Mouse (Mus musculus) gastrocnemius, postnatal 14 days (tissue): ENCODE data around the gene Arhgap24. TPM values are rescaled to one million over a fixed set of nuclear protein-coding genes. Genes with fewer than 3 reads are reported as not detected.
"Not testable (repeated sequence)": the region's sequence is repeated elsewhere in the genome, so short reads cannot be mapped to it uniquely, and the experiment has no call there.

Experiments
- DNase-seq: peaks from one replicate; pipeline ENCODE4 v3.0.0; 2021; ENCODE audit warnings: mixed read lengths
- intact Hi-C: fragments of 180-260 bp; cut with DNase I; formaldehyde crosslinking; loops from one replicate; pipeline ENCODE4 v1.15.1; 2025; ENCODE audit warnings: low total_unique reads
- total RNA-seq, 2 experiments: library from RNA; stranded (reverse); gene quantifications; 2 replicates each; pipeline ENCODE4 v1.2.3; 2021

Arhgap24 gene
- total RNA-seq, 2 experiments from 2014 or later = 18.4 to 18.6 TPM

DNA sequence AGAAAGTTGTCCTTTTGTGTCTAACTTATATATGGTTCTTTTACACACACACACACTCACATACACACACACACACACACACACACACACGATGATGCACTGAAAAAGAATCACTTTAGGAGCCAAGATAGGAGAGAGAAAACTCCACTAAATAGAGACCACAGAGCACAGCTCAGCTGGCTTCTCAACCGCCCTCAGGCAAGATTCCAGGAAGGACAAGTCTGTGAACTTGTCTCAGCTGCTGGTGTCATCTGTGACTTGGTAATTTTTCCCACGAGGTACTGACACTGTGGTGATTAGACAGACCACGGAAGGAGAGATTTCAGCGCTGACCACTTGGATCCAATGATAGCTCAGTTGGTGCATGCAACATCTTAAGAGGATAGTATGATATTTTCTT lies 420.0 kb downstream of the Arhgap24 start:
- intact Hi-C loops = no loop called here
- DNase-seq = no peak

DNA sequence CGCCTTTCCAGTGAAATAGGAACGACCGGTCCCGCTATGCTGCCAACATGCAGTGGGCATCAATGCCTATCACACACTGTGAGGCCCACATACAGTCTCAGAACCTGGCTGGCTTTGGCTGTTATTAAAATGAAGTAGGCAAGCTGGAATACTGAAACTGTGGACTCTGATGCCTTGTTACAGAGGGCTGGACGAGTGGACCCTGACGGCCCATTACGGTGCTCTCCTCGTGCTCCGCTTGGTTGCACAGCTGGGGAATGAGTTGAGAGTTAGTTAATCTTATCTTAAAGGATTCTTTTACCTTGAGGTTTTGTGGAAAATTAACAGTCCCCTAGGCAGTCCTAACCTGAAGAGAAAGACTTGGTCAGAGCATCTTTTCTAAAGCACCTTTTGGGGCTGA lies 422.3 kb downstream of the Arhgap24 start:
- no peak for DNase-seq
- intact Hi-C loops = no loop called here

DNA sequence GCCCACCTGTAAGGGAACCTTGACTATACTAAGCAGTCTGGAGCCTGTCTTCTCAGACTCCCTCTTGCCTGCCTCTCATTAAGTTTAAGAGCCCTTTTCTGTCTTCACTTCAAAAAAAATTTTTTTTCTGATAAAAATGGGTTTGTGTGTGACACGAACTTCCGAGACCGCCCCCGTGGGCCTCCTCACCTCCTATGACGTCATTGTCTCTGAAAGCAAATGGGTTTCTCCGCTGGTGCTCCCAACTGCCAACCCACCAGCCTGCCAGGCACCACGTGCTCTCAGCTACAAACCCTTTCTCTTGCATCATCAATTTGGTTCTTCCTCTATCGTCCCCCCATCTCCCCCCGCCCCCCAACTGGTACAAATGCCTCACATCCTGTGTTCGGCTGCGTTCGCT lies 422.9 kb downstream of the Arhgap24 start:
- intact Hi-C loops = no loop called here
- no peak for DNase-seq

DNA sequence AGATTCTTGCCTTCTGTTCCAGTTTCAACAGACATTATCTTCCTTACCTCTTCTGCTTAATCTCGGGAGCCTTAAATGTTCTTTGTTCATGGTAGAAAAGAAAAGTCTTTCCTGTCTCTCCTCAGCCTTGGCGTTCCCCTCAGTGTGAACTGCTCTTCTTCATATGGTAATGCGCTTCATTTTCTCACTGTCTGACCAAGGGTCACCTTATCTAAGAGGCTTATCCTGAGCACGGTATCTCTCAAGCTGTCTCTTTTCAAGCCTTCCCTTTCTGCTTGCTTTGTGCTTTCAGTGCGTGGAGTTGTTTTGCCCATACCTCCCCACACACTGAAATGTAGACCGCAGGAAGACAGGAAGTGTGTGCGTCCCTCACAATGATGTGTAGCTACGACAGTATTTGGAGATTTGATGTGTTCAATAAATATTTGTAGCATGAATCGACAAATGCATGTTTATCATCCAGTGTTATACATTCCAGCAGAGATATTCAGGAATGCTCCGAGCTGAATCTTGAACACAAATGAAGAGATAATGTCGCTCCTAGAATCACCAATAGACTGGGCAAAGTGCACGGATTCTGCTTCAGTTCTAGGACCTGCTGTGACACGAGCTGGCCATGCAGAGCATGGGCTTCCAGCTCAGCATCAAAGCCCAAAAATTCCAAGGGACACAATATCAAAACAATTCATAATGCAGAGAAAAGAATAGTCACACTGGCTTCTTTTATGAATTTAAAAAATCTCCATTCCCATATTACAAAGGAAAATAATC lies 424.4 kb downstream of the Arhgap24 start:
- no peak for DNase-seq
- intact Hi-C loops = no loop called here

DNA sequence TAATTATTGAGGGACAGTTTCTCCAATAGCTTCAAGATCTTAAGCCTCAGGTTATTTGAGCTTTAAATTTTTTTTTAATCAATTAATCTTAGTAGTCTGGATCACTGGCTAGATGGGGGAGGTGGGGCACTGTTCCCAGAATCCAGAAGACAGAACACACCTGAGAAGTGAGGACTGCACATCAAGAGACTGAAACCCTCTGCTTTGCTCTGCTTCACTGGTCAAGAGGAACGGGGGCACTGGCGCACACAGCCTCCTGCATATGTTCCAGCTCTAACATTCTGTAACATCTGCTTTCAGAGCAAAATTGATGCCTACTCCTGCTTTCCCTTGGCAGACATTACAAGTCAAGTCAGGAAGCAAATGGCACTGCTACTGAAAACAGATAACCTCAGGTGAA lies 439.0 kb downstream of the Arhgap24 start:
- no peak for DNase-seq
- intact Hi-C loops = no loop called here

DNA sequence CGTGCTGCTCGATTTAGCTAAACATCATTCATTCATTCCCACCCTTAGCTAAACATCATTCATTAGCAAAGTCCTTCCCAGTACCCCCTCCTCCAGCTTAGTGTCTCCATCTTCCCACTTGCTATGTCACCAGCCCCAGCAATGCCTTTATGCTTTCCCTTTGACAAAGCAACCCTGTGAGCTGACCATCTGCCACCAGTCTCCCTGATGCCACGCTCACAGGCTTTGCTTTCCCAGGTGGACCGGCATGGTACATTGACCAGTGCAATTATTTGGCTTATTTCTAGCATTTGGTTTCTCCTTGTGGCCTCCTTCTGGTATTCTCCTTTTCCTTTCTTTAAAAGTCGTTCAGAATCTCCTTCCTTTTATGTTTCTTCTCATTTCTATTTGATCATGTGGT lies 445.6 kb downstream of the Arhgap24 start:
- no peak for DNase-seq
- intact Hi-C loops = no loop called here

DNA sequence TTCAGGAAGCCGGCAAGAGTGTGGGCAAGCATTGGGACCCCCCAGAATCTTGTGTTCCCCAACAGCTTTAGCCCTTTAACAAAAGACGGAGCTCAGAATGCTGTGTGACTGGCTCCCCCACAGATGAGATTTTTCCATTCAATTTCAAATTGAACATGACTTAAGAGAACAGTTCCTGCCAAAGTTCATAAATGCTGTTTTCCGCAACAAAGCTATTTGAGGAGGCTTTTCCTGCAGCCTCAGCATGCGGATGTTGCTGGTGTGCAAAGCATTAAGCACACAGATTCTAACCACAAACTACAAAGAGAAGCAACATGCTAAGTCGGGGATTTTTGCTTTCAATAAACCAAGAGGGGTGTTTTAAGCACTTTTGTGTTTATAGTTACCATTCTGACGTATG lies 449.0 kb downstream of the Arhgap24 start:
- no peak for DNase-seq
- intact Hi-C loops = no loop called here

DNA sequence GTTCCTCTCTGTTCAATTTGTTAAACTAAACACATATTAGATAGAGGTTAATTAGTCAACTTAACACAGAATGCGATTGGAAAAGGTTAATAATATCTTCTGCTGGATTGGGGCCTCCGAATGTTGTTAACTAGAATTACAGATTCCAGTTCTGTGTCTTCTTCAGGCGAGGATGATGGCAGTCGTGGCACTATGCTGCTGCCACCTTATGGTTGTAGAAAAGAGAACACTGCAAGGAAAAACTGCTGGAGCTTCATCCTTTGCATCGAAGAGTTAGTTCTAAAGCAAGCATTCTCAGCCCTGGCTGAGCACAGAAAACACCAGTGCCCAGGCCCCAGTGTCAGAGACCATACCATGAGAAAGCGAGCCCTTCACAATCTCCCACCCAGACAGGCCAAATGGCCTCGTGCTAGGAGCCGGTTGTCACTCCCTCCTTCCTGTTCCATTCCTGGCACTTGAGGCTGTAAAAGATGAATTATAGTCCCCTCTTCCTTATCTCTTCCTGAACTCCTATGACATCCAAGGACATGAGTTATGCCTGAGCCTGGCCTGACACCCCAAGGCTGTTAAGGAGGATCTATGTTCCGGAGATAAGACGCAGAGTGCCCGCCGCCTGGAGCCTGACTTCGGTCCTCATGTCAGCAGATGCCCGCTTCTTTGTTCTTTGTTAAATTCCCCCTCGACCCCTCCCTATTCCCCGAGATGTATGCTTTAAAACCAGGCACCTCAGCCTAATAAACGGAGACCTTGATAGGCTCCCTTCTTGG lies 462.9 kb downstream of the Arhgap24 start:
- DNase-seq, intact Hi-C loops: not testable (repeated sequence)

DNA sequence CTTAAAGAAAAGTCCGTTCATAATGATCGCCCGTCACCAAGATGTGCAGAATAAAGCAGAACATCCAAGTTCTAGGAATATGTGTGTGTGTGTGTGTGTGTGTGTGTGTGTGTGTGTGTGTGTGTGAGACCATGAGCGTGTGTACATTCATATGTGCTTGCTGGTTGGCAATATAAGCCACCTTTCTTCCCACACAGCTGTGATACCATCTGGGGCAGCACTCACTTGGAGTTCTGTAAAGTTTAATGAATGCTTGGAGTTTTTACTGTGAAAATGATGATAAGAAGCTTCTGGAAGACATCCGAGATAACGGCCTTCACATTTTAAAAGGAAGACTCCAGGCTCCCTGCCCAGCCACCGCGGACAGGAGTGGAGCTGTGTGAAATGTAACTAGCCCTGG lies 465.4 kb downstream of the Arhgap24 start:
- intact Hi-C loops = no loop called here
- no peak for DNase-seq

DNA sequence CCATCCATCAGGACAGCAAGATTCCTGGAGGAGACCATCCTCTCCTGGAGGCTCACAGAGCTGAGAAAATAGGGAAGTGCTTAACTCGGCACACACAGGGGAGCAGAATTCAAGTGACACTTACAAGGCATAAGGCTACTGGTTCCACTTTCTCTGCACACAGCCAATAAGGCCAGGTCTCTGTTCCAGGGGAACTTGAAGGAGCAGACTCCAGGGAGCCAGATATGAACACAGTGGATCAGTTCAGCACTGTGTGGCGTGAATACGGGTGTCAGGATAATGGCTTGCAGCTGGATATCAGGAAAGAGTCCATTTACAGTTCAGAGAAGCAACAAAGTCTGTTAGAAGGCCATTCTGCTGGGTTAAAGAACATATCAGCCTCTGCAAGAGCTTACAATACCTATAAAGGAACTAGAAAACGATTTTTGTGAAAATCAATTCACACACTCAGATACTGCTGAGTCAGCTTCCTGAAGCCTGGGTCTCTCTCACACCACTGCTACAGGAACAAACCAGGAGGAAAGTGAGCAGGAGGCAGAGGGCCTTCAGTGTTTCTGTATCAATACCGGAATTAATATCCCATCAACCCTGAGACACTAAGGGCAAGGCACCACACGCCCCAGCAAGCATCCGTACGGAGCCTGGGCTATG lies 466.0 kb downstream of the Arhgap24 start:
- DNase-seq = no peak
- intact Hi-C loops = no loop called here
